Mouse (Mus musculus) hindbrain, embryonic 14.5 days (tissue): Measurements from ENCODE around the gene Nnat. TPM values are rescaled to one million over a fixed set of nuclear protein-coding genes. Genes with fewer than 3 reads are reported as not detected.

ENCODE experiments used
- ATAC-seq: fragments of 200-750 bp; cut with Nextera tagmentation; 2 replicates; pipeline ENCODE4 v1.8.0; 2017; ENCODE audit warnings: moderate number of reproducible peaks, mild to moderate bottlenecking, moderate TSS enrichment, moderate library complexity; ENCODE audit not compliant: low FRiP score
- DNase-seq: peaks from one replicate; pipeline ENCODE4 v3.0.0-alpha.2; 2015; ENCODE audit warnings: low spot score
- H3K27ac ChIP-seq: fragments of 300-500 bp; sonication (generic); 2 replicates; pipeline ENCODE4 v1.5.1; 2014; ENCODE audit warnings: mild to moderate bottlenecking, moderate library complexity
- H3K27me3 ChIP-seq: fragments of 300-500 bp; sonication (generic); 2 replicates; pipeline ENCODE4 v1.6.1; 2014; ENCODE audit warnings: mild to moderate bottlenecking, low read length, mixed read lengths; ENCODE audit not compliant: control insufficient read depth, insufficient read depth
- H3K36me3 ChIP-seq: fragments of 300-500 bp; sonication (generic); replicated peaks from 2 replicates; pipeline ENCODE4 v1.6.1; 2014; ENCODE audit not compliant: control insufficient read depth, insufficient read depth
- H3K4me1 ChIP-seq: fragments of 300-500 bp; sonication (generic); replicated peaks from 2 replicates; pipeline ENCODE4 v1.6.1; 2014; ENCODE audit warnings: antibody characterized with exemption, low read length, mixed read lengths; ENCODE audit not compliant: control insufficient read depth, insufficient read depth
- H3K4me2 ChIP-seq: fragments of 300-500 bp; sonication (generic); replicated peaks from 2 replicates; pipeline ENCODE4 v1.6.1; 2014; ENCODE audit warnings: mild to moderate bottlenecking, moderate library complexity
- H3K4me3 ChIP-seq: fragments of 300-500 bp; sonication (generic); replicated peaks from 2 replicates; pipeline ENCODE4 v1.5.1; 2014; ENCODE audit warnings: mild to moderate bottlenecking, low read length
- H3K9ac ChIP-seq: fragments of 300-500 bp; sonication (generic); 2 replicates; pipeline ENCODE4 v1.6.1; 2014
- H3K9me3 ChIP-seq: fragments of 300-500 bp; sonication (generic); 2 replicates; pipeline ENCODE4 v1.6.1; 2016; ENCODE audit warnings: low read length; ENCODE audit not compliant: control insufficient read depth
- WGBS: fragments of 180-500 bp; shearing (Covaris S2); extraction: QIAGEN DNeasy Blood & Tissue Kit; methylation state at CpG from one replicate; pipeline ENCODE4 v1.1.7; 2014; 5-methylcytosine and 5-hydroxymethylcytosine counted together
- polyA plus RNA-seq: library from polyadenylated mRNA; unstranded; fragments of >200 nt; fragmentation: Nextera tagmentation; extraction: Ambion mirVana; gene quantifications from 2 replicates; pipeline ENCODE4 v1.2.1, GENCODE M21; 2014

Gene Nnat
- 4,569 and 4,588 TPM in 2 replicates for polyA plus RNA-seq

DNA sequence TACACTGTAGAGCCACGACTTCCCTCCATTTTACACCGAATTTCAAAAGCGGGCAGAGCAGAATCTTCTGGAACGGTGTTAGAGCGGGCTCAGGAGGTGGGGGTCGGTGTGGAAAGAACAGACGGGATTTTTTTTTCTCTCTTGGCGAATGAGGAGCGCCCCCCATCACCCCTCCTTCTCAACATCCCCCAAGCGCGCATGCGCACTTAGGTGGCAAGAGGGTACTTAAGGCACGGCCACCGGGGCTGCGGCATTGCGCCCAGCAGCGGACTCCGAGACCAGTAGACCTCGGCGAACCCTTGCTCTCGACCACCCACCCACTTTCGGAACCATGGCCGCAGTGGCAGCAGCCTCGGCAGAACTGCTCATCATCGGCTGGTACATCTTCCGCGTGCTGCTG, at the start of gene Nnat:
Nnat (plus strand) TSS at position 221 of the 400 bp plus-strand sequence.
- peak within 1 kb of the TSS; percentile 99 for H3K9ac ChIP-seq
- peaks cover 16% of the 10 kb centered on the region for H3K4me1 ChIP-seq
- ATAC-seq: peak; percentile 66
- 50% methylated on average over 27 of the region's 27 CpGs for WGBS
- peak within 1 kb of the TSS; percentile 74 for H3K4me2 ChIP-seq
- no peaks in the 10 kb centered on the region for H3K27me3 ChIP-seq
- H3K36me3 ChIP-seq: peaks cover 54% of the 10 kb centered on the region
- DNase-seq: peak; percentile 90
- peaks cover 42% of the 10 kb centered on the region for H3K9me3 ChIP-seq
- peak within 1 kb of the TSS; percentile 56 for H3K4me3 ChIP-seq
- peak within 1 kb of the TSS; percentile 93 for H3K27ac ChIP-seq

DNA sequence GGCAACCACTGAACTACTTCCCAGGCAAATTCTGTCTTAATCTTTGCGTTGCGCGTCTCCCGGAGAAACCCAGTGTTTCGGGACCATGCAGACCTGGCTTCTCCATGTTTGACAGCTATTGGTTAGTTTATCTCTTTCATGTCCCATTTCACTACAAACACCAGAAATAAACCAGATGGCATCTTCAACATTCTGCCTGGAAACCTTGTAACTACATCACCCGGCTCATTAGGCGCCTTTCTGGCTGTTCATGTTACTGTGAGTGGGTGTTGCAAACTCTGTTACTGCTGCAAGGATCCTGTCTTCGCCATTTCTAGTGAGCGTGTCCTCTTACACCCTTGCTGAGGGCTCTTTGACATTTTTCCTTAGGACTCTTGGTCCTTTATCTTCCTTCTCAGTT, 47.0 kb upstream of the Nnat start:
- no peaks in the 10 kb centered on the region for H3K27me3 ChIP-seq
- 80% methylated on average over 9 of the region's 9 CpGs for WGBS
- DNase-seq: no peak

GRCm38 (mm10) chr2:157513737-157514208, 46.1 kb upstream of the Nnat start:
- Histone ChIP-seq H3K4me3 (no peak overlapping the region), H3K9me3 (no peaks in the 10 kb centered on the region), H3K4me1 (peaks cover 40% of the 10 kb centered on the region), H3K27me3 (no peaks in the 10 kb centered on the region), H3K36me3 (no peaks in the 10 kb centered on the region), H3K27ac (0 out of 2 replicates have a peak overlapping the region, but pooled peaks have one; percentile 11), H3K9ac (no peak overlapping the region), H3K4me2 (no peak overlapping the region)
- ATAC-seq: no peak
- 27% methylated on average over 9 of the region's 9 CpGs for WGBS
- no peak for DNase-seq

More for the DNA sequence above, 47.0 kb upstream of the Nnat start:
- Histone ChIP-seq H3K9ac (no peak overlapping the region), H3K4me2 (no peak overlapping the region), H3K9me3 (no peaks in the 10 kb centered on the region), H3K36me3 (no peaks in the 10 kb centered on the region), H3K4me3 (no peak overlapping the region), H3K27ac (no peak overlapping the region), H3K4me1 (peaks cover 31% of the 10 kb centered on the region)
- no peak for ATAC-seq

DNA sequence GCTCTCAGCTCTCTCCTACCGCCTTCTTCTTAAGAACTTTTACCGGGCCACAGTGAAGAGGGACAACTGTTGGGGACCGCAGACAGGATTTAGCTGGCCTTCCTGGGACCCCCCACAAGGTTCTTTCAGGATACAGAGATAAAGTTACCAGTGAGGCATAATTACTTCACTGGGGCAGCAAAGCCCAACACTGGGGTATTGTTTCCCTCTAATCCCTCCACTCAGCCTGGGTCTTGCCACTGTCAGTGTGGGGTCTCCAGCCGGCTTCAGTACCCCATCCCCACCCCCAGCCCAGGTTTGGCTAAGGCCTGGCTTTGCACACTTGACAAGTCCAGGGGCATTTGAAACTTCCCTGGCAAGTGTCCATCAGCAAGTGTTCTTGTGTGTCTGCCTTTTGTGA, 45.5 kb upstream of the Nnat start:
- no peak overlapping the region for H3K9ac ChIP-seq
- 0 out of 2 replicates have a peak overlapping the region, but pooled peaks have one; percentile 11 for H3K27ac ChIP-seq
- DNase-seq (no peak), ATAC-seq (no peak)
- no peaks in the 10 kb centered on the region for H3K9me3 ChIP-seq
- no peaks in the 10 kb centered on the region for H3K36me3 ChIP-seq
- 10% methylated on average over 4 of the region's 4 CpGs for WGBS
- no peak overlapping the region for H3K4me3 ChIP-seq
- H3K27me3 ChIP-seq: no peaks in the 10 kb centered on the region
- no peak overlapping the region for H3K4me2 ChIP-seq
- peaks cover 44% of the 10 kb centered on the region for H3K4me1 ChIP-seq

DNA sequence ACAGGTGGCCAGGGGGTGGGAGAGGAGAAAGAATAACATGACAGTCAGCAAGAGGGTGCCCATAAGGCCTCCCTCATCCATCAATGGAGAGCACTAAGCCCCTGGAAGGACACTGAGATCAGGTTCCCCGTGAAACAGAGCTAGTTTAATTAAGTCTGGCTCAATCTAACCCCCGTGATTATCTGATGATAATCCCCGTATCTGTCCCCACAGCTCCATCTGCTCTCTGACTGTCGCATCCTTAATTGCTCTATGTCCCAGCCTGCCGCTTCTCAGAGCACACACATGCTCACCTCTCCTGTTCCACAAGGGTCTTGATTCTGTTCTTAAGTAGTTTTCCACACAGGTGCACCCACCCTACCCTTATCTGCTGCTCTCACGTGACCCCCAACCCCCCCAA, 42.4 kb upstream of the Nnat start:
- DNase-seq (no peak), ATAC-seq (no peak)
- H3K4me1 ChIP-seq: peaks cover 50% of the 10 kb centered on the region

DNA sequence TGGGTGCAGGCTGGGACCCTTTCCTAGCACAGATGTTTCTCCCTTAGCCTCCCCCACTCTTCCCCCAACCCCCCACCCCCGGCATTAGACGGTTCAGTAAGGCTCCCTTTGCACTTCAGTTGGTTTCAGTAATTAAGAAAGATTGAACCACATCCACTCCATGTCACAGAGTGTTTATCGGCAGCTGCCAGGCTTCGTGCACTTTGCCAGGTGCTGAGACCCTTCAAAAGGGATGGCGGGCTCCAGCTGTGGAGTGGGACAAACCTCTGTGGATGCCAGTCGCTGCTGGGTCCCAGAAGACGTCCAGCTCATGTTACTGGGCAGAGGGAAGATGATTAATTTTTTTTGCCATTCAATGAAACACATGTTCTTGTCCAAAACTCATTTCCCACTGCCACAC, 41.4 kb upstream of the Nnat start:
- peaks cover 49% of the 10 kb centered on the region for H3K4me1 ChIP-seq
- DNase-seq: no peak
- no peaks in the 10 kb centered on the region for H3K36me3 ChIP-seq
- H3K27me3 ChIP-seq: no peaks in the 10 kb centered on the region
- no peaks in the 10 kb centered on the region for H3K9me3 ChIP-seq
- H3K27ac ChIP-seq: no peak overlapping the region
- 30% methylated on average over 7 of the region's 7 CpGs for WGBS
- H3K4me3 ChIP-seq: no peak overlapping the region
- H3K9ac ChIP-seq: no peak overlapping the region
- H3K4me2 ChIP-seq: no peak overlapping the region
- no peak for ATAC-seq

More for the DNA sequence above, 42.4 kb upstream of the Nnat start:
- WGBS: 36% methylated on average over 6 of the region's 6 CpGs
- no peaks in the 10 kb centered on the region for H3K9me3 ChIP-seq
- no peaks in the 10 kb centered on the region for H3K27me3 ChIP-seq
- H3K36me3 ChIP-seq: no peaks in the 10 kb centered on the region
- H3K4me3 ChIP-seq: no peak overlapping the region
- no peak overlapping the region for H3K4me2 ChIP-seq
- no peak overlapping the region for H3K9ac ChIP-seq
- no peak overlapping the region for H3K27ac ChIP-seq

GRCm38 (mm10) chr2:157519452-157519851, 40.4 kb upstream of the Nnat start:
- H3K9ac ChIP-seq: no peak overlapping the region
- no peak overlapping the region for H3K4me2 ChIP-seq
- peaks cover 44% of the 10 kb centered on the region for H3K4me1 ChIP-seq
- WGBS: 56% methylated on average over 6 of the region's 6 CpGs
- H3K27ac ChIP-seq: no peak overlapping the region
- no peaks in the 10 kb centered on the region for H3K9me3 ChIP-seq
- no peaks in the 10 kb centered on the region for H3K36me3 ChIP-seq
- DNase-seq: no peak
- no peaks in the 10 kb centered on the region for H3K27me3 ChIP-seq
- H3K4me3 ChIP-seq: no peak overlapping the region
- no peak for ATAC-seq

GRCm38 (mm10) chr2:157520496-157520895, 39.4 kb upstream of the Nnat start:
- Histone ChIP-seq H3K4me3 (no peak overlapping the region), H3K4me2 (no peak overlapping the region), H3K27ac (peak overlapping the region; percentile 62), H3K9me3 (no peaks in the 10 kb centered on the region), H3K9ac (no peak overlapping the region), H3K4me1 (peaks cover 40% of the 10 kb centered on the region), H3K27me3 (no peaks in the 10 kb centered on the region), H3K36me3 (no peaks in the 10 kb centered on the region)
- no peak for ATAC-seq
- WGBS: 10% methylated on average over 5 of the region's 5 CpGs
- peak; percentile 73 for DNase-seq

GRCm38 (mm10) chr2:157522556-157522955, 37.3 kb upstream of the Nnat start:
- no peak overlapping the region for H3K27ac ChIP-seq
- H3K9me3 ChIP-seq: no peaks in the 10 kb centered on the region
- no peak overlapping the region for H3K4me2 ChIP-seq
- peak; percentile 25; the same call in 1 of the 2 replicates for ATAC-seq
- peaks cover 46% of the 10 kb centered on the region for H3K4me1 ChIP-seq
- no peak for DNase-seq
- H3K27me3 ChIP-seq: no peaks in the 10 kb centered on the region
- H3K36me3 ChIP-seq: no peaks in the 10 kb centered on the region
- WGBS: 11% methylated on average over 3 of the region's 3 CpGs
- H3K9ac ChIP-seq: no peak overlapping the region
- no peak overlapping the region for H3K4me3 ChIP-seq
